ENCODE assay signal across 9 mouse cellular contexts in the genomic region with DNA sequence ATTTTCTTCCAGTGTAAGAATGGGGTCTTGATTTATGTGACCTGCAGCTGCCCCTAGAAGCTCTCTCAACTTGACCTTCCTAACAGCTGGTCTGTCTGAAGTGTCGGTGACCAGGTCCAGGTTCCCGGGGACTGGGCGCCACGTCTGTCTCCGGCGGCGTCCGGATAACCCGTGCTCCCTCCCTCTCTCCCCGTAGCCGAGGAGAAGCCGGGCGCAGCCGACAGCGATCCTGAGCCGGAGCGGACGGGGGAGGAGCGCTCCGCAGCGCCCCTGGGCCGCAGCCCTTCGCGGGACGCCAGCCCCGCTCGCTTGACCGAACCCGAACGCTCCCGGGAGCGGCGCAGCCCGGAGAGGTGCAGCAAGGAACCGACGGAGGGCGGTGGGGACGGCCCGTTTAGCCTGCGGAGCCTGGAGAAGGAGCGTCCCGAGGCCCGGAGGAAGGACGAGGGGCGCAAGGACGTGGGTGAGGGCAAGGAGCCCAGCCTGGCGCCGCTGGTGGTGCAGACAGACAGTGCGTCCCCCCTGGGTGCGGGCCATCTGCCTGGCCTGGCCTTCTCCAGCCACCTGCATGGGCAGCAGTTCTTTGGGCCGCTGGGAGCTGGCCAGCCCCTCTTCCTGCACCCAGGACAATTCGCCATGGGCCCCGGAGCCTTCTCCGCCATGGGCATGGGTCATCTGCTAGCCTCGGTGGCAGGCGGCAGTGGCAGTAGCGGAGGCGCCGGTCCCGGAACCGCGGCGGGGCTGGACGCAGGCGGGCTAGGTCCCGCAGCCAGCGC. TPM values are rescaled to one million over a fixed set of nuclear protein-coding genes. Genes with fewer than 3 reads are reported as not detected.
DNase-seq lines count a peak whose midpoint lies in the region; ATAC-seq and TF ChIP-seq lines count a peak whose summit lies in the region.
"Had no signal": no experiment of that assay in that cellular context is flagged by ENCODE, and none has a peak within 500 bp of the region (broad histone marks: within the 10 kb centered on the region; RNA-seq: fewer than 3 reads in every experiment).

No protein-coding gene starts in this region.

- peak; percentile 57 for DNase-seq in forebrain, embryonic 10.5 days (ENCODE audit: extremely low spot score, low spot score)
- no peak for DNase-seq in G1E (ENCODE audit: low spot score)
- DNase-seq in spleen, postnatal 14 days (ENCODE audit: low spot score in 2 of 2), result no peak
- DNase-seq in layer of hippocampus, postnatal 36 days, result no peak
- no peak for DNase-seq in frontal cortex, postnatal 14 days (ENCODE audit: low spot score in 2 of 2)

- no peak overlapping the region for H3K9ac ChIP-seq in forebrain, embryonic 16.5 days (replicated peaks; ENCODE audit: low read depth, low read length)
- peak overlapping the region; percentile 42 for H3K9ac ChIP-seq in heart, embryonic 15.5 days
- H3K9ac ChIP-seq in liver, embryonic 12.5 days, result peak overlapping the region; percentile 9; the same call in 1 of the 2 replicates

- H3K27me3 ChIP-seq in forebrain, embryonic 10.5 days (ENCODE audit: poor library complexity, severe bottlenecking), result peaks cover 100% of the 10 kb centered on the region
- H3K27me3 ChIP-seq in forebrain, embryonic 16.5 days (replicated peaks; ENCODE audit: control insufficient read depth, insufficient read depth, low read length), result peaks cover 71% of the 10 kb centered on the region
- H3K27me3 ChIP-seq in G1E (ENCODE audit: insufficient read depth, low read length), result peaks cover 46% of the 10 kb centered on the region
- H3K27me3 ChIP-seq in heart, embryonic 15.5 days, result peaks cover 93% of the 10 kb centered on the region
- peaks cover 100% of the 10 kb centered on the region for H3K27me3 ChIP-seq in liver, embryonic 12.5 days (replicated peaks)

- H3K4me1 ChIP-seq in forebrain, embryonic 10.5 days, result peaks cover 49% of the 10 kb centered on the region
- H3K4me1 ChIP-seq in forebrain, embryonic 16.5 days (replicated peaks; ENCODE audit: control insufficient read depth, insufficient read depth, low read length), result peaks cover 21% of the 10 kb centered on the region
- no peaks in the 10 kb centered on the region; the same call in 1 of the 2 replicates for H3K4me1 ChIP-seq in G1E (ENCODE audit: insufficient read depth, low read depth, low read length)
- peaks cover 46% of the 10 kb centered on the region for H3K4me1 ChIP-seq in heart, embryonic 15.5 days (replicated peaks)
- H3K4me1 ChIP-seq in liver, embryonic 12.5 days, result peaks cover 35% of the 10 kb centered on the region

- WGBS in forebrain, embryonic 10.5 days, result under 1% methylated on average over 67 of the region's 67 CpGs
- WGBS in forebrain, embryonic 16.5 days, result under 1% methylated on average over 54 of the region's 67 CpGs
- WGBS in heart, embryonic 15.5 days, result 5% methylated on average over 67 of the region's 67 CpGs
- WGBS in liver, embryonic 12.5 days (ENCODE audit: insufficient replicate concordance), result 1% methylated on average over 66 of the region's 67 CpGs

- ATAC-seq in forebrain, embryonic 16.5 days, result no peak
- ATAC-seq in G1E (ENCODE audit: extremely low read depth, insufficient number of reproducible peaks, low FRiP score, poor library complexity, severe bottlenecking), result no peak
- no peak for ATAC-seq in heart, embryonic 15.5 days (replicated peaks; ENCODE audit: insufficient number of reproducible peaks, insufficient read depth, low FRiP score, low read depth)
- no peak for ATAC-seq in liver, embryonic 12.5 days

- H3K4me3 ChIP-seq in forebrain, embryonic 10.5 days, result peak overlapping the region; percentile 55
- H3K4me3 ChIP-seq in forebrain, embryonic 16.5 days (replicated peaks; ENCODE audit: low read length), result no peak overlapping the region
- peak overlapping the region; percentile 23; the same call in 1 of the 2 replicates for H3K4me3 ChIP-seq in G1E (ENCODE audit: low read depth, low read length)
- H3K4me3 ChIP-seq in heart, embryonic 15.5 days, result peak overlapping the region; percentile 63
- peak overlapping the region; percentile 24 for H3K4me3 ChIP-seq in liver, embryonic 12.5 days

- no peak overlapping the region for H3K4me2 ChIP-seq in forebrain, embryonic 16.5 days (ENCODE audit: low read length)
- H3K4me2 ChIP-seq in heart, embryonic 15.5 days, result peak overlapping the region; percentile 59
- peak overlapping the region; percentile 39 for H3K4me2 ChIP-seq in liver, embryonic 12.5 days

- H3K9me3 ChIP-seq in forebrain, embryonic 10.5 days, result no peaks in the 10 kb centered on the region
- no peaks in the 10 kb centered on the region for H3K9me3 ChIP-seq in forebrain, embryonic 16.5 days (ENCODE audit: control insufficient read depth, low read length)
- peaks cover 31% of the 10 kb centered on the region for H3K9me3 ChIP-seq in G1E (replicated peaks)
- no peaks in the 10 kb centered on the region for H3K9me3 ChIP-seq in heart, embryonic 15.5 days (replicated peaks)
- no peaks in the 10 kb centered on the region for H3K9me3 ChIP-seq in liver, embryonic 12.5 days (replicated peaks)

- H3K36me3 ChIP-seq in forebrain, embryonic 10.5 days (replicated peaks), result peaks cover 10% of the 10 kb centered on the region; the same call in 1 of the 2 replicates
- H3K36me3 ChIP-seq in forebrain, embryonic 16.5 days (ENCODE audit: control insufficient read depth, insufficient read depth), result no peaks in the 10 kb centered on the region
- H3K36me3 ChIP-seq in G1E (replicated peaks), result no peaks in the 10 kb centered on the region
- H3K36me3 ChIP-seq in heart, embryonic 15.5 days, result no peaks in the 10 kb centered on the region
- H3K36me3 ChIP-seq in liver, embryonic 12.5 days, result no peaks in the 10 kb centered on the region

- peak overlapping the region; percentile 81 for H3K27ac ChIP-seq in forebrain, embryonic 10.5 days
- H3K27ac ChIP-seq in forebrain, embryonic 16.5 days (ENCODE audit: low read length), result no peak overlapping the region
- H3K27ac ChIP-seq in heart, embryonic 15.5 days, result peak overlapping the region; percentile 15; the same call in 1 of the 2 replicates
- no peak overlapping the region for H3K27ac ChIP-seq in liver, embryonic 12.5 days

- no peak for TF ChIP-seq CTCF in G1E (IDR thresholded peaks at IDR 0.05; ENCODE audit: low read depth, low read length)

RNA-seq across cellular contexts. Expression of gene Tbx2, which starts 5.5 kb away (rescaled TPM):
- 2.5 and 3.2 TPM in 2 replicates for polyA plus RNA-seq in forebrain, embryonic 10.5 days (2016; fragmentation: Nextera tagmentation; extraction: Ambion mirVana)
- 0.47 and 0.68 TPM in 2 replicates for polyA plus RNA-seq in forebrain, embryonic 16.5 days (2015; fragmentation: Nextera tagmentation; extraction: Ambion mirVana)
- total RNA-seq in G1E (2014; fragmentation: Nextera tagmentation) (0.44 and 0.53 TPM in 2 replicates), G1E (2017) (0.17 TPM in 1 of 2 replicates, not detected in the other)
- 0.11 and 0.24 TPM in 2 replicates for polyA plus RNA-seq in G1E (2012)
- polyA plus RNA-seq in heart, embryonic 15.5 days (2015; fragmentation: Nextera tagmentation; extraction: Ambion mirVana), result 2.6 and 5.3 TPM in 2 replicates
- polyA plus RNA-seq in liver, embryonic 12.5 days (2016; fragmentation: Nextera tagmentation; extraction: Ambion mirVana), result 1.1 and 1.4 TPM in 2 replicates
- total RNA-seq in layer of hippocampus, postnatal 36 days (2021), result 1 to 10 TPM; 1.2 to 1.4 TPM

RNA-seq across cellular contexts. Expression of gene Gm11444, which starts 12.3 kb away (rescaled TPM):
- polyA plus RNA-seq in forebrain, embryonic 10.5 days (2016; fragmentation: Nextera tagmentation; extraction: Ambion mirVana), result not detected in 2 replicates
- polyA plus RNA-seq in forebrain, embryonic 16.5 days (2015; fragmentation: Nextera tagmentation; extraction: Ambion mirVana), result not detected in 2 replicates
- total RNA-seq in G1E (2014; fragmentation: Nextera tagmentation), result not detected in 2 replicates
- not detected in 2 replicates for total RNA-seq in G1E (2017)
- not detected in 2 replicates for polyA plus RNA-seq in G1E (2012)
- polyA plus RNA-seq in heart, embryonic 15.5 days (2015; fragmentation: Nextera tagmentation; extraction: Ambion mirVana), result not detected in 2 replicates
- not detected in 2 replicates for polyA plus RNA-seq in liver, embryonic 12.5 days (2016; fragmentation: Nextera tagmentation; extraction: Ambion mirVana)
- total RNA-seq in layer of hippocampus, postnatal 36 days (2021), result not detected
- total RNA-seq: neutrophil, adult 5-6 weeks had no signal

RNA-seq across cellular contexts. Expression of gene Tbx4, which starts 48.4 kb away (rescaled TPM):
- polyA plus RNA-seq in forebrain, embryonic 10.5 days (2016; fragmentation: Nextera tagmentation; extraction: Ambion mirVana), result 0.25 and 0.30 TPM in 2 replicates
- 0.23 and 0.26 TPM in 2 replicates for polyA plus RNA-seq in forebrain, embryonic 16.5 days (2015; fragmentation: Nextera tagmentation; extraction: Ambion mirVana)
- total RNA-seq in G1E (2014; fragmentation: Nextera tagmentation) (not detected in 2 replicates), G1E (2017) (0.06 TPM in 1 of 2 replicates, not detected in the other)
- not detected in 2 replicates for polyA plus RNA-seq in G1E (2012)
- polyA plus RNA-seq in heart, embryonic 15.5 days (2015; fragmentation: Nextera tagmentation; extraction: Ambion mirVana), result 1.6 and 4.4 TPM in 2 replicates
- 0.12 and 0.35 TPM in 2 replicates for polyA plus RNA-seq in liver, embryonic 12.5 days (2016; fragmentation: Nextera tagmentation; extraction: Ambion mirVana)
- total RNA-seq in layer of hippocampus, postnatal 36 days (2021), result under 1 TPM; 0.20 to 0.22 TPM
- total RNA-seq: neutrophil, adult 5-6 weeks had no signal

Comparison
In these comparisons a context has a peak if more than half of its experiments do, and no peak if none do; other contexts are left out.
1. H3K27ac ChIP-seq: peak in forebrain, embryonic 10.5 days (single experiment) and heart, embryonic 15.5 days (single experiment); none in forebrain, embryonic 16.5 days (single experiment) and liver, embryonic 12.5 days (single experiment).